Mouse (Mus musculus) intestine, embryonic 15.5 days (tissue): Measurements from ENCODE around the gene Satb1. TPM values are rescaled to one million over a fixed set of nuclear protein-coding genes. Genes with fewer than 3 reads are reported as not detected.

Experiments used
- ATAC-seq: fragments of 200-750 bp; cut with Nextera tagmentation; 2 replicates; pipeline ENCODE4 v1.8.0; 2017; ENCODE audit warnings: moderate TSS enrichment, moderate library complexity
- H3K27ac ChIP-seq: fragments of 300-500 bp; sonication (generic); 2 replicates; pipeline ENCODE4 v1.5.1; 2015; ENCODE audit warnings: mild to moderate bottlenecking, inconsistent platforms
- H3K27me3 ChIP-seq: fragments of 300-500 bp; sonication (generic); replicated peaks from 2 replicates; pipeline ENCODE4 v1.6.1; 2015; ENCODE audit warnings: inconsistent platforms
- H3K36me3 ChIP-seq: fragments of 300-500 bp; sonication (generic); 2 replicates; pipeline ENCODE4 v1.6.1; 2015; ENCODE audit warnings: inconsistent platforms
- H3K4me1 ChIP-seq: fragments of 300-500 bp; sonication (generic); replicated peaks from 2 replicates; pipeline ENCODE4 v1.6.1; 2015; ENCODE audit warnings: inconsistent platforms
- H3K4me2 ChIP-seq: fragments of 300-500 bp; sonication (generic); replicated peaks from 2 replicates; pipeline ENCODE4 v1.6.1; 2015; ENCODE audit warnings: mild to moderate bottlenecking, inconsistent platforms
- H3K4me3 ChIP-seq: fragments of 300-500 bp; sonication (generic); replicated peaks from 2 replicates; pipeline ENCODE4 v1.5.1; 2015; ENCODE audit warnings: inconsistent platforms
- H3K9ac ChIP-seq: fragments of 300-500 bp; sonication (generic); 2 replicates; pipeline ENCODE4 v1.6.1; 2015; ENCODE audit warnings: inconsistent platforms
- H3K9me3 ChIP-seq: fragments of 300-500 bp; sonication (generic); 2 replicates; pipeline ENCODE4 v1.6.1; 2016; ENCODE audit warnings: inconsistent platforms
- WGBS: fragments of 180-500 bp; shearing (Covaris S2); methylation state at CpG from one replicate; pipeline ENCODE4 v1.1.7; 2015; 5-methylcytosine and 5-hydroxymethylcytosine counted together
- polyA plus RNA-seq: library from polyadenylated mRNA; unstranded; fragments of >200 nt; fragmentation: Nextera tagmentation; extraction: Ambion mirVana; gene quantifications from 2 replicates; pipeline ENCODE4 v1.2.1, GENCODE M21; 2015

Gene Satb1
- 3.9 and 5.5 TPM in 2 replicates for polyA plus RNA-seq

GRCm38 (mm10) chr17:51832900-51833577, at the start of gene Satb1:
Satb1 (minus strand) TSS chr17:51833290.
- Histone ChIP-seq H3K27ac (no peak within 1 kb of the TSS), H3K4me3 (peak within 1 kb of the TSS; percentile 66), H3K9me3 (no peaks in the 10 kb centered on the region), H3K27me3 (peaks cover 50% of the 10 kb centered on the region), H3K36me3 (no peaks in the 10 kb centered on the region), H3K9ac (peak within 1 kb of the TSS; percentile 41), H3K4me2 (peak within 1 kb of the TSS; percentile 99), H3K4me1 (peaks cover 13% of the 10 kb centered on the region; the same call in 1 of the 2 replicates)
- peak; percentile 97 for ATAC-seq
- WGBS: under 1% methylated on average over 38 of the region's 52 CpGs

GRCm38 (mm10) chr17:51882566-51882965, 49.5 kb upstream of the Satb1 start:
- Histone ChIP-seq H3K36me3 (no peaks in the 10 kb centered on the region), H3K27me3 (no peaks in the 10 kb centered on the region), H3K9me3 (no peaks in the 10 kb centered on the region), H3K4me1 (no peaks in the 10 kb centered on the region), H3K4me2 (no peak overlapping the region), H3K27ac (no peak overlapping the region), H3K4me3 (no peak overlapping the region), H3K9ac (no peak overlapping the region)
- ATAC-seq: no peak
- WGBS: 96% methylated on average over 12 of the region's 12 CpGs

GRCm38 (mm10) chr17:51880895-51881622, 48.0 kb upstream of the Satb1 start:
- ATAC-seq: no peak
- WGBS: 83% methylated on average over 8 of the region's 8 CpGs
- no peak overlapping the region for H3K9ac ChIP-seq
- no peaks in the 10 kb centered on the region for H3K9me3 ChIP-seq
- H3K27me3 ChIP-seq: no peaks in the 10 kb centered on the region
- H3K36me3 ChIP-seq: no peaks in the 10 kb centered on the region
- no peak overlapping the region for H3K27ac ChIP-seq
- no peaks in the 10 kb centered on the region for H3K4me1 ChIP-seq
- no peak overlapping the region for H3K4me2 ChIP-seq
- H3K4me3 ChIP-seq: no peak overlapping the region

GRCm38 (mm10) chr17:51880221-51880620, 47.1 kb upstream of the Satb1 start:
- no peaks in the 10 kb centered on the region for H3K9me3 ChIP-seq
- H3K9ac ChIP-seq: no peak overlapping the region
- H3K4me1 ChIP-seq: no peaks in the 10 kb centered on the region
- WGBS: 29% methylated on average over 9 of the region's 9 CpGs
- no peak overlapping the region for H3K4me3 ChIP-seq
- H3K27me3 ChIP-seq: no peaks in the 10 kb centered on the region
- H3K4me2 ChIP-seq: no peak overlapping the region
- no peaks in the 10 kb centered on the region for H3K36me3 ChIP-seq
- no peak for ATAC-seq
- H3K27ac ChIP-seq: no peak overlapping the region

GRCm38 (mm10) chr17:51879736-51880135, 46.6 kb upstream of the Satb1 start:
- WGBS: 86% methylated on average over 5 of the region's 5 CpGs
- H3K9ac ChIP-seq: no peak overlapping the region
- H3K4me3 ChIP-seq: no peak overlapping the region
- ATAC-seq: no peak
- H3K4me2 ChIP-seq: no peak overlapping the region
- H3K9me3 ChIP-seq: no peaks in the 10 kb centered on the region
- no peaks in the 10 kb centered on the region for H3K4me1 ChIP-seq
- no peak overlapping the region for H3K27ac ChIP-seq
- H3K36me3 ChIP-seq: no peaks in the 10 kb centered on the region
- no peaks in the 10 kb centered on the region for H3K27me3 ChIP-seq

GRCm38 (mm10) chr17:51879171-51879570, 46.1 kb upstream of the Satb1 start:
- Histone ChIP-seq H3K9ac (no peak overlapping the region), H3K27ac (no peak overlapping the region), H3K4me3 (no peak overlapping the region), H3K27me3 (no peaks in the 10 kb centered on the region), H3K4me1 (no peaks in the 10 kb centered on the region), H3K9me3 (no peaks in the 10 kb centered on the region), H3K36me3 (no peaks in the 10 kb centered on the region), H3K4me2 (no peak overlapping the region)
- no peak for ATAC-seq
- 73% methylated on average over 2 of the region's 2 CpGs for WGBS

- Histone ChIP-seq H3K4me2 (no peak overlapping the region), H3K36me3 (no peaks in the 10 kb centered on the region), H3K4me1 (no peaks in the 10 kb centered on the region), H3K9ac (no peak overlapping the region), H3K27me3 (no peaks in the 10 kb centered on the region), H3K4me3 (no peak overlapping the region), H3K9me3 (no peaks in the 10 kb centered on the region), H3K27ac (no peak overlapping the region)
- no peak for ATAC-seq
- WGBS: 86% methylated on average over 5 of the region's 5 CpGs
Measured at GRCm38 (mm10) chr17:51876471-51876870, 43.4 kb upstream of the Satb1 start.

- Histone ChIP-seq H3K27ac (no peak overlapping the region), H3K4me3 (no peak overlapping the region), H3K4me1 (no peaks in the 10 kb centered on the region), H3K9me3 (no peaks in the 10 kb centered on the region), H3K9ac (no peak overlapping the region), H3K4me2 (no peak overlapping the region), H3K27me3 (no peaks in the 10 kb centered on the region), H3K36me3 (no peaks in the 10 kb centered on the region)
- no peak for ATAC-seq
- WGBS: 86% methylated on average over 4 of the region's 4 CpGs
Measured at GRCm38 (mm10) chr17:51857616-51858015, 24.5 kb upstream of the Satb1 start.

- H3K4me1 ChIP-seq: no peaks in the 10 kb centered on the region
- no peak for ATAC-seq
Measured at GRCm38 (mm10) chr17:51856332-51856731, 23.2 kb upstream of the Satb1 start.

GRCm38 (mm10) chr17:51855261-51855660, 22.2 kb upstream of the Satb1 start:
- H3K36me3 ChIP-seq: no peaks in the 10 kb centered on the region
- no peak overlapping the region for H3K4me3 ChIP-seq
- WGBS: 80% methylated on average over 3 of the region's 3 CpGs
- no peaks in the 10 kb centered on the region for H3K9me3 ChIP-seq
- H3K4me1 ChIP-seq: no peaks in the 10 kb centered on the region
- no peak overlapping the region for H3K4me2 ChIP-seq
- no peak for ATAC-seq
- H3K9ac ChIP-seq: no peak overlapping the region
- no peaks in the 10 kb centered on the region for H3K27me3 ChIP-seq
- H3K27ac ChIP-seq: no peak overlapping the region

More at GRCm38 (mm10) chr17:51856332-51856731, 23.2 kb upstream of the Satb1 start:
- Histone ChIP-seq H3K27ac (no peak overlapping the region), H3K36me3 (no peaks in the 10 kb centered on the region), H3K9ac (no peak overlapping the region), H3K9me3 (no peaks in the 10 kb centered on the region), H3K27me3 (no peaks in the 10 kb centered on the region), H3K4me3 (no peak overlapping the region), H3K4me2 (no peak overlapping the region)
- 86% methylated on average over 3 of the region's 3 CpGs for WGBS

- no peak for ATAC-seq
- Histone ChIP-seq H3K4me1 (no peaks in the 10 kb centered on the region), H3K27me3 (no peaks in the 10 kb centered on the region), H3K27ac (no peak overlapping the region), H3K9me3 (no peaks in the 10 kb centered on the region), H3K9ac (no peak overlapping the region), H3K4me2 (no peak overlapping the region), H3K36me3 (no peaks in the 10 kb centered on the region), H3K4me3 (no peak overlapping the region)
- 59% methylated on average over 5 of the region's 5 CpGs for WGBS
Measured at GRCm38 (mm10) chr17:51853952-51854351, 20.9 kb upstream of the Satb1 start.

GRCm38 (mm10) chr17:51840596-51840995, 7.5 kb upstream of the Satb1 start:
- H3K4me1 ChIP-seq: no peaks in the 10 kb centered on the region
- peaks cover 8% of the 10 kb centered on the region for H3K27me3 ChIP-seq
- no peak overlapping the region for H3K4me2 ChIP-seq
- no peak overlapping the region for H3K4me3 ChIP-seq
- no peak overlapping the region for H3K9ac ChIP-seq
- no peak overlapping the region for H3K27ac ChIP-seq
- H3K9me3 ChIP-seq: no peaks in the 10 kb centered on the region
- H3K36me3 ChIP-seq: no peaks in the 10 kb centered on the region
- WGBS: 80% methylated on average over 6 of the region's 6 CpGs
- ATAC-seq: no peak

GRCm38 (mm10) chr17:51839484-51839883, 6.4 kb upstream of the Satb1 start:
- H3K9me3 ChIP-seq: no peaks in the 10 kb centered on the region
- ATAC-seq: no peak
- WGBS: 83% methylated on average over 5 of the region's 5 CpGs
- peaks cover 14% of the 10 kb centered on the region for H3K27me3 ChIP-seq
- no peak overlapping the region for H3K9ac ChIP-seq
- H3K27ac ChIP-seq: no peak overlapping the region
- H3K4me2 ChIP-seq: no peak overlapping the region
- no peaks in the 10 kb centered on the region for H3K36me3 ChIP-seq
- no peaks in the 10 kb centered on the region for H3K4me1 ChIP-seq
- no peak overlapping the region for H3K4me3 ChIP-seq
